Mouse (Mus musculus) large intestine, adult 2 months (tissue): ENCODE results near the gene 4930578G10Rik. TPM values are rescaled to one million over a fixed set of nuclear protein-coding genes. Genes with fewer than 3 reads are reported as not detected.

Source experiments
- DNase-seq: peaks from one replicate; pipeline ENCODE4 v3.0.0-alpha.2; 2012; ENCODE audit warnings: low read depth, low spot score
- WGBS: fragments of 180-500 bp; shearing (Covaris S2); methylation state at CpG from one replicate; pipeline ENCODE4 v1.1.7; 2018; 5-methylcytosine and 5-hydroxymethylcytosine counted together
- polyA plus RNA-seq: library from polyadenylated mRNA; depleted of rRNA; stranded (reverse); fragments of >200 nt; gene quantifications from 2 replicates; pipeline ENCODE4 v1.2.3, GENCODE M21; 2012; rRNA removed

The 4930578G10Rik gene
- polyA plus RNA-seq, 1 experiment: not detected

DNA sequence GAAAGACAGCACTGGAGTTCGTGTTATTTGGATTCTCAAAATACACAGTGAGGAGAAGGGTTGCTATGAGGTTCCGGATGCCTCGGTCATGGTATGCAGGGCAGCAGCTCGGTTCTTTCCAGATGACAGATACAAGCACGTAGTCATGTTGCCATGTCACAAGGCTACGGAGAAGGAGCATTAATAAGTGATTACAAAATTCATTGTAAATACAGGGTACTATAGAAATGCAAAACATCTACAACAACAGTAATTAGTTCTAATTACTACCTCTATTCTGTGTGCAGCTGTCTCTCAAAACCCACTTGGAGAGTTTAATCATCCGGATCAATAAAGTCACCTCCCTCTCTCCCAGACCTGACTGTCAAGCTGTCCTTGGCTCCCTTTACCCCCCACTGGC lies 159.8 kb downstream of the 4930578G10Rik start:
- WGBS: 68% methylated on average over 7 of the region's 7 CpGs
- no peak for DNase-seq

Other genes with a start within 250 kb of the 4930578G10Rik start
- gene Fam205a2, start 207.4 kb upstream of the 4930578G10Rik start, polyA plus RNA-seq: 0.05 TPM in 2 replicates
- gene Gm10591, start 123.3 kb upstream of the 4930578G10Rik start, polyA plus RNA-seq: 0.51 TPM in 1 of 2 replicates, not detected in the other
- 3.0 and 4.8 TPM in 2 replicates for gene Gm2564, start 105.8 kb upstream of the 4930578G10Rik start, polyA plus RNA-seq
- gene Ccl27b, start 80.3 kb upstream of the 4930578G10Rik start, polyA plus RNA-seq: not detected in 2 replicates
- not detected in 2 replicates for gene Il11ra2, start 73.7 kb upstream of the 4930578G10Rik start, polyA plus RNA-seq
- gene Ccl19, start 21.0 kb downstream of the 4930578G10Rik start, polyA plus RNA-seq: 13.6 and 28.6 TPM in 2 replicates
- 75.8 and 122 TPM in 2 replicates for gene Ccl21a, start 38.4 kb downstream of the 4930578G10Rik start, polyA plus RNA-seq
- gene Fam205a1, start 118.3 kb downstream of the 4930578G10Rik start, polyA plus RNA-seq: 0.02 TPM in 1 of 2 replicates, not detected in the other
- not detected in 2 replicates for gene Gm12394, start 121.2 kb downstream of the 4930578G10Rik start, polyA plus RNA-seq
- gene Fam205c, start 138.7 kb downstream of the 4930578G10Rik start, polyA plus RNA-seq: not detected in 2 replicates
- 0.83 and 1.2 TPM in 2 replicates for gene Phf24, start 181.1 kb downstream of the 4930578G10Rik start, polyA plus RNA-seq
- 9.6 and 11.1 TPM in 2 replicates for gene Dnajb5, start 214.3 kb downstream of the 4930578G10Rik start, polyA plus RNA-seq
- 0.10 and 0.11 TPM in 2 replicates for gene 1700022I11Rik, start 234.1 kb downstream of the 4930578G10Rik start, polyA plus RNA-seq